Mouse (Mus musculus): ENCODE data around the gene Uaca. TPM values are rescaled to one million over a fixed set of nuclear protein-coding genes. Genes with fewer than 3 reads are reported as not detected.

Uaca gene
- polyA plus RNA-seq, 1 experiment from 2014 or later: 17.1 TPM

GRCm38 (mm10) chr9:60878630-60879029, 84.3 kb downstream of the Uaca start:
- Histone ChIP-seq H3K9me3 (ENCODE audit: control insufficient read depth, low read length) (peaks cover 7% of the 10 kb centered on the region; the same call in 1 of the 2 replicates), H3K9ac (ENCODE audit: low read length) (no peak overlapping the region), H3K4me2 (ENCODE audit: low read length) (no peak overlapping the region), H3K4me3 (ENCODE audit: control insufficient read depth in 1 of 2, insufficient read depth in 1 of 2, low read depth in 1 of 2, low read length in 2 of 2) (no peak overlapping the region), H3K27ac (replicated peaks in 1 of 2; ENCODE audit: control insufficient read depth in 1 of 2, insufficient read depth in 1 of 2, low read depth in 2 of 2, low read length in 2 of 2) (no peak overlapping the region), H3K4me1 (ENCODE audit: control insufficient read depth in 2 of 2, insufficient read depth in 2 of 2, low read length in 2 of 2) (no peaks in the 10 kb centered on the region), H3K27me3 (ENCODE audit: control insufficient read depth, insufficient read depth, low read length) (no peaks in the 10 kb centered on the region), H3K36me3 (ENCODE audit: control insufficient read depth, insufficient read depth, low read length) (peaks cover 93% of the 10 kb centered on the region)
- ATAC-seq (ENCODE audit: insufficient number of reproducible peaks, insufficient read depth, low FRiP score, low read depth): no peak
- WGBS: 81% methylated on average over 3 of the region's 3 CpGs

GRCm38 (mm10) chr9:60885148-60885547, 90.8 kb downstream of the Uaca start:
- Histone ChIP-seq H3K27me3 (ENCODE audit: control insufficient read depth, insufficient read depth, low read length) (no peaks in the 10 kb centered on the region), H3K4me3 (ENCODE audit: control insufficient read depth in 1 of 2, insufficient read depth in 1 of 2, low read depth in 1 of 2, low read length in 2 of 2) (no peak overlapping the region), H3K9ac (ENCODE audit: low read length) (no peak overlapping the region), H3K27ac (replicated peaks in 1 of 2; ENCODE audit: control insufficient read depth in 1 of 2, insufficient read depth in 1 of 2, low read depth in 2 of 2, low read length in 2 of 2) (no peak overlapping the region), H3K4me1 (ENCODE audit: control insufficient read depth in 2 of 2, insufficient read depth in 2 of 2, low read length in 2 of 2) (no peaks in the 10 kb centered on the region), H3K36me3 (ENCODE audit: control insufficient read depth, insufficient read depth, low read length) (peaks cover 31% of the 10 kb centered on the region), H3K9me3 (ENCODE audit: control insufficient read depth, low read length) (peaks cover 7% of the 10 kb centered on the region; the same call in 1 of the 2 replicates), H3K4me2 (ENCODE audit: low read length) (no peak overlapping the region)
- no peak for ATAC-seq (ENCODE audit: insufficient number of reproducible peaks, insufficient read depth, low FRiP score, low read depth)
- 81% methylated on average over 6 of the region's 6 CpGs for WGBS

GRCm38 (mm10) chr9:60886431-60887371, 92.4 kb downstream of the Uaca start:
- peaks cover 7% of the 10 kb centered on the region; the same call in 1 of the 2 replicates for H3K9me3 ChIP-seq (ENCODE audit: control insufficient read depth, low read length)
- H3K27me3 ChIP-seq (ENCODE audit: control insufficient read depth, insufficient read depth, low read length): no peaks in the 10 kb centered on the region
- H3K36me3 ChIP-seq (ENCODE audit: control insufficient read depth, insufficient read depth, low read length): peaks cover 15% of the 10 kb centered on the region
- 76% methylated on average over 18 of the region's 18 CpGs for WGBS
- no peaks in the 10 kb centered on the region for H3K4me1 ChIP-seq (ENCODE audit: control insufficient read depth in 2 of 2, insufficient read depth in 2 of 2, low read length in 2 of 2)
- H3K9ac ChIP-seq (ENCODE audit: low read length): no peak overlapping the region
- H3K4me2 ChIP-seq (ENCODE audit: low read length): no peak overlapping the region
- H3K4me3 ChIP-seq (ENCODE audit: control insufficient read depth in 1 of 2, insufficient read depth in 1 of 2, low read depth in 1 of 2, low read length in 2 of 2): no peak overlapping the region
- no peak overlapping the region for H3K27ac ChIP-seq (replicated peaks in 1 of 2; ENCODE audit: control insufficient read depth in 1 of 2, insufficient read depth in 1 of 2, low read depth in 2 of 2, low read length in 2 of 2)
- no peak for ATAC-seq (ENCODE audit: insufficient number of reproducible peaks, insufficient read depth, low FRiP score, low read depth)

- Histone ChIP-seq H3K27ac (replicated peaks in 1 of 2; ENCODE audit: control insufficient read depth in 1 of 2, insufficient read depth in 1 of 2, low read depth in 2 of 2, low read length in 2 of 2) (no peak overlapping the region), H3K4me2 (ENCODE audit: low read length) (no peak overlapping the region), H3K9me3 (ENCODE audit: control insufficient read depth, low read length) (peaks cover 7% of the 10 kb centered on the region; the same call in 1 of the 2 replicates), H3K4me1 (ENCODE audit: control insufficient read depth in 2 of 2, insufficient read depth in 2 of 2, low read length in 2 of 2) (no peaks in the 10 kb centered on the region), H3K4me3 (ENCODE audit: control insufficient read depth in 1 of 2, insufficient read depth in 1 of 2, low read depth in 1 of 2, low read length in 2 of 2) (no peak overlapping the region), H3K27me3 (ENCODE audit: control insufficient read depth, insufficient read depth, low read length) (no peaks in the 10 kb centered on the region), H3K9ac (ENCODE audit: low read length) (no peak overlapping the region), H3K36me3 (ENCODE audit: control insufficient read depth, insufficient read depth, low read length) (peaks cover 10% of the 10 kb centered on the region)
- ATAC-seq (ENCODE audit: insufficient number of reproducible peaks, insufficient read depth, low FRiP score, low read depth): no peak
- WGBS: 64% methylated on average over 9 of the region's 9 CpGs
Measured at GRCm38 (mm10) chr9:60887389-60887811, 93.1 kb downstream of the Uaca start.

GRCm38 (mm10) chr9:60893511-60893910, 99.2 kb downstream of the Uaca start:
- Histone ChIP-seq H3K9me3 (ENCODE audit: control insufficient read depth, low read length) (no peaks in the 10 kb centered on the region), H3K4me2 (ENCODE audit: low read length) (no peak overlapping the region), H3K9ac (ENCODE audit: low read length) (no peak overlapping the region), H3K27ac (replicated peaks in 1 of 2; ENCODE audit: control insufficient read depth in 1 of 2, insufficient read depth in 1 of 2, low read depth in 2 of 2, low read length in 2 of 2) (no peak overlapping the region), H3K27me3 (ENCODE audit: control insufficient read depth, insufficient read depth, low read length) (peaks cover 12% of the 10 kb centered on the region), H3K4me1 (ENCODE audit: control insufficient read depth in 2 of 2, insufficient read depth in 2 of 2, low read length in 2 of 2) (no peaks in the 10 kb centered on the region), H3K4me3 (ENCODE audit: control insufficient read depth in 1 of 2, insufficient read depth in 1 of 2, low read depth in 1 of 2, low read length in 2 of 2) (no peak overlapping the region), H3K36me3 (ENCODE audit: control insufficient read depth, insufficient read depth, low read length) (no peaks in the 10 kb centered on the region)
- WGBS: 81% methylated on average over 6 of the region's 6 CpGs
- ATAC-seq (ENCODE audit: insufficient number of reproducible peaks, insufficient read depth, low FRiP score, low read depth): no peak

- WGBS: 54% methylated on average over 8 of the region's 8 CpGs
- H3K9ac ChIP-seq (ENCODE audit: low read length): no peak overlapping the region
- H3K4me1 ChIP-seq (ENCODE audit: control insufficient read depth in 2 of 2, insufficient read depth in 2 of 2, low read length in 2 of 2): peaks cover 10 to 20% of the 10 kb centered on the region in 2 experiments
- no peak overlapping the region for H3K4me2 ChIP-seq (ENCODE audit: low read length)
- no peak overlapping the region for H3K4me3 ChIP-seq (ENCODE audit: control insufficient read depth in 1 of 2, insufficient read depth in 1 of 2, low read depth in 1 of 2, low read length in 2 of 2)
- peaks cover 12% of the 10 kb centered on the region for H3K27me3 ChIP-seq (ENCODE audit: control insufficient read depth, insufficient read depth, low read length)
- H3K9me3 ChIP-seq (ENCODE audit: control insufficient read depth, low read length): no peaks in the 10 kb centered on the region
- H3K36me3 ChIP-seq (ENCODE audit: control insufficient read depth, insufficient read depth, low read length): no peaks in the 10 kb centered on the region
- H3K27ac ChIP-seq (replicated peaks in 1 of 2; ENCODE audit: control insufficient read depth in 1 of 2, insufficient read depth in 1 of 2, low read depth in 2 of 2, low read length in 2 of 2): no peak overlapping the region
- peak; percentile 52; the same call in 1 of the 2 replicates for ATAC-seq (ENCODE audit: insufficient number of reproducible peaks, insufficient read depth, low FRiP score, low read depth)
Measured at GRCm38 (mm10) chr9:60895486-60896110, 101.3 kb downstream of the Uaca start.

GRCm38 (mm10) chr9:60898291-60899020, 104.1 kb downstream of the Uaca start:
- 77% methylated on average over 5 of the region's 5 CpGs for WGBS
- Histone ChIP-seq H3K36me3 (ENCODE audit: control insufficient read depth, insufficient read depth, low read length) (no peaks in the 10 kb centered on the region), H3K9me3 (ENCODE audit: control insufficient read depth, low read length) (no peaks in the 10 kb centered on the region), H3K9ac (ENCODE audit: low read length) (no peak overlapping the region), H3K27me3 (ENCODE audit: control insufficient read depth, insufficient read depth, low read length) (peaks cover 12% of the 10 kb centered on the region), H3K4me2 (ENCODE audit: low read length) (no peak overlapping the region), H3K27ac (replicated peaks in 1 of 2; ENCODE audit: control insufficient read depth in 1 of 2, insufficient read depth in 1 of 2, low read depth in 2 of 2, low read length in 2 of 2) (no peak overlapping the region), H3K4me1 (ENCODE audit: control insufficient read depth in 2 of 2, insufficient read depth in 2 of 2, low read length in 2 of 2) (peaks cover 10 to 25% of the 10 kb centered on the region in 2 experiments), H3K4me3 (ENCODE audit: control insufficient read depth in 1 of 2, insufficient read depth in 1 of 2, low read depth in 1 of 2, low read length in 2 of 2) (no peak overlapping the region)
- ATAC-seq (ENCODE audit: insufficient number of reproducible peaks, insufficient read depth, low FRiP score, low read depth): no peak

Data from heart, embryonic 14.5 days (tissue).